Mouse (Mus musculus) lung, embryonic 15.5 days (tissue): Measurements from ENCODE around the gene Asb15. TPM values are rescaled to one million over a fixed set of nuclear protein-coding genes. Genes with fewer than 3 reads are reported as not detected.

Experiments used
- ATAC-seq: fragments of 200-750 bp; cut with Nextera tagmentation; 2 replicates; pipeline ENCODE4 v1.8.0; 2017; ENCODE audit warnings: moderate number of reproducible peaks, borderline replicate concordance; ENCODE audit not compliant: low FRiP score, low TSS enrichment; ENCODE audit errors: extremely low read depth
- H3K27ac ChIP-seq: fragments of 300-500 bp; sonication (generic); 2 replicates; pipeline ENCODE4 v1.5.1; 2015; ENCODE audit warnings: moderate library complexity, mild to moderate bottlenecking, inconsistent platforms
- H3K27me3 ChIP-seq: fragments of 300-500 bp; sonication (generic); 2 replicates; pipeline ENCODE4 v1.6.1; 2015; ENCODE audit warnings: inconsistent platforms
- H3K36me3 ChIP-seq: fragments of 300-500 bp; sonication (generic); 2 replicates; pipeline ENCODE4 v1.6.1; 2015; ENCODE audit warnings: inconsistent platforms
- H3K4me1 ChIP-seq: fragments of 300-500 bp; sonication (generic); 2 replicates; pipeline ENCODE4 v1.6.1; 2015; ENCODE audit warnings: inconsistent platforms
- H3K4me2 ChIP-seq: fragments of 300-500 bp; sonication (generic); 2 replicates; pipeline ENCODE4 v1.6.1; 2015; ENCODE audit warnings: inconsistent platforms, mild to moderate bottlenecking, moderate library complexity
- H3K4me3 ChIP-seq: fragments of 300-500 bp; sonication (generic); 2 replicates; pipeline ENCODE4 v1.5.1; 2015; ENCODE audit warnings: mild to moderate bottlenecking, inconsistent platforms
- H3K9ac ChIP-seq: fragments of 300-500 bp; sonication (generic); 2 replicates; pipeline ENCODE4 v1.6.1; 2015; ENCODE audit warnings: inconsistent platforms
- H3K9me3 ChIP-seq: fragments of 300-500 bp; sonication (generic); 2 replicates; pipeline ENCODE4 v1.6.1; 2016; ENCODE audit warnings: inconsistent platforms
- WGBS: fragments of 180-500 bp; shearing (Covaris S2); methylation state at CpG from one replicate; pipeline ENCODE4 v1.1.7; 2015; 5-methylcytosine and 5-hydroxymethylcytosine counted together
- polyA plus RNA-seq: library from polyadenylated mRNA; unstranded; fragments of >200 nt; fragmentation: Nextera tagmentation; extraction: Ambion mirVana; gene quantifications from 2 replicates; pipeline ENCODE4 v1.2.1, GENCODE M21; 2015

Gene Asb15
- polyA plus RNA-seq, 1 experiment from 2014 or later: not detected

DNA sequence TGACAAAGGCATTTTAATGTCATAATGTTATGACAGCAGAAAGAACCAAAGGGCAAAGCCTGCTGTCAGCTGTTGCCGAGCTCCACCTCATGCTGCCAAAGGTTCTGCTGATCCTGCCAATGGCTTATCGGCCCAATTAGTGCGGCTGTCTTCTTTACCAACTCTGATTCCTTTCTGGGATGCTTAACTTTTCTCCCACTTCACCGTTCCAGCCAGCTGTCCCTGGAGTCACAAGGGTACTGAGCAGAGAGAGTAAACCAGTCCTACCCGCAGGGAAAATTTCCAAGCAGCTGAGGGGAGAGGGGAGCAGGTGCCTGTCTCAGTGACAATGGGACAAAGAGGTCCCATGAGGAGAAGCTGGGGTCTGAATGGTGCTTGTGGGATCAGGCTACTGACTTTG is 71.7 kb downstream of the Asb15 start:
- H3K9me3 ChIP-seq: no peaks in the 10 kb centered on the region
- ATAC-seq: no peak
- H3K4me2 ChIP-seq: no peak overlapping the region
- no peaks in the 10 kb centered on the region for H3K27me3 ChIP-seq
- no peak overlapping the region for H3K9ac ChIP-seq
- no peaks in the 10 kb centered on the region for H3K36me3 ChIP-seq
- H3K4me1 ChIP-seq: peaks cover 8% of the 10 kb centered on the region
- H3K4me3 ChIP-seq: no peak overlapping the region
- WGBS: 84% methylated on average over 5 of the region's 5 CpGs
- no peak overlapping the region for H3K27ac ChIP-seq

DNA sequence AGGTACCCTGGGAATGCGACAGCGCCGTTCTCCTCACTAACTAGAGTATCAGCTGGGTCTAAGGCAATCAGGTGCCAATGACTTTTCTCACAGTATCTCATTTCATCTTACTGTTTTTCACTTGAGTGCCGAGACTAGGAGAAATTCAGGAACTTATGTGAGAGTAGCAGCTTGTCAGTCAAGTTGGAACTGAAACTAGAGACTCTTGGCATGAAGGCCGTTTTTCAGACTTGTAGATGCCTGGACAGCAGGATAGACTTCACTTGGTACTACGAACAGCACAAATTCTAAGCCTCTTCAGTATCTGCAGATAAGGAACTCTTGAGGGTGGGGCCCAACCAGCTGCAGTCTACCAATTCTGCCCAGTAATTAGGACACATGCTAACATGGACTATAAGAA is 72.2 kb downstream of the Asb15 start:
- H3K4me1 ChIP-seq: peaks cover 8% of the 10 kb centered on the region
- no peak overlapping the region for H3K4me2 ChIP-seq
- H3K27me3 ChIP-seq: no peaks in the 10 kb centered on the region
- no peak for ATAC-seq
- no peak overlapping the region for H3K27ac ChIP-seq
- H3K9me3 ChIP-seq: no peaks in the 10 kb centered on the region
- no peak overlapping the region for H3K4me3 ChIP-seq
- no peak overlapping the region for H3K9ac ChIP-seq
- 68% methylated on average over 6 of the region's 6 CpGs for WGBS
- H3K36me3 ChIP-seq: no peaks in the 10 kb centered on the region

DNA sequence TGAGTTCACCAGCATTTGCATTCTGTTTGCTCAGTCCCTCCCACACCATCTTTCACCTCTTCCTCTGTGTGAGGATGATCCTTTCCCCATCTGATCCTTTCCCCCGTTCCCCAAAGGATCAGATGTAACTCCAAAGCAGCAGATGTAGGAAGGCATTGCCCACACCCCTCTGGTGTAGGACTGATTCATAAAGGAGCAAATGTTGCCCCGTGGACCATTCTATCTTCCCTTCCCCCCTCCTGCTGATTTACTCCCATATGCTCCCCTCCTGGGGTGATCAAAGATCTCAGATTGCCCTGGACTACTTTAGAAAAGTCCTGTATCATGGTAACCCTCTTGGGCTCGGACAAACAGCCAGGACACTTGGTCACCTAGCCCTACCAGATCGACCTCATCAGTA is 72.8 kb downstream of the Asb15 start:
- Histone ChIP-seq H3K4me1 (peaks cover 8% of the 10 kb centered on the region), H3K4me3 (no peak overlapping the region), H3K27ac (no peak overlapping the region), H3K27me3 (no peaks in the 10 kb centered on the region), H3K36me3 (no peaks in the 10 kb centered on the region), H3K4me2 (no peak overlapping the region), H3K9ac (no peak overlapping the region), H3K9me3 (no peaks in the 10 kb centered on the region)
- no peak for ATAC-seq
- 69% methylated on average over 4 of the region's 4 CpGs for WGBS

DNA sequence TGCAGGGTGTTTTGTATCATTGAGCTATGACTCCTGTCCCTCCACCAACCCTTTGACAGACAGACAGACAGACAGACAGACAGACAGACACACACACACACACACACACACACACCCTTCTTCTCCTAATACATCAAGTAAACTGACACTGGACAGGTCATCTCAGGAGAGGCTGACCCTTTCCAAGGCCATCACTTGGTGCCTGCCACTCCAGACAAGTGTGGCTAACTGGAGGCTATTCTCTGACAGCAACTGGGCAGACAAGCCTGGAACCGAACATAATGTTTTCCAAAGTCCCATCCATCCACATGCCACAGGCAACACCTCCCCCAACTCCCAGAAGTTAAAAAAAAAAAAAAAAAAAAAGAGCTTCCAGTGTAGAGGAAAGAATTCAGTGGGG is 73.7 kb downstream of the Asb15 start:
- no peak overlapping the region for H3K4me3 ChIP-seq
- H3K27me3 ChIP-seq: no peaks in the 10 kb centered on the region
- H3K27ac ChIP-seq: no peak overlapping the region
- no peaks in the 10 kb centered on the region for H3K9me3 ChIP-seq
- no peak overlapping the region for H3K9ac ChIP-seq
- ATAC-seq: no peak
- 11% methylated on average over 1 of the region's 1 CpGs for WGBS
- no peaks in the 10 kb centered on the region for H3K36me3 ChIP-seq
- H3K4me1 ChIP-seq: peaks cover 8% of the 10 kb centered on the region
- H3K4me2 ChIP-seq: no peak overlapping the region

DNA sequence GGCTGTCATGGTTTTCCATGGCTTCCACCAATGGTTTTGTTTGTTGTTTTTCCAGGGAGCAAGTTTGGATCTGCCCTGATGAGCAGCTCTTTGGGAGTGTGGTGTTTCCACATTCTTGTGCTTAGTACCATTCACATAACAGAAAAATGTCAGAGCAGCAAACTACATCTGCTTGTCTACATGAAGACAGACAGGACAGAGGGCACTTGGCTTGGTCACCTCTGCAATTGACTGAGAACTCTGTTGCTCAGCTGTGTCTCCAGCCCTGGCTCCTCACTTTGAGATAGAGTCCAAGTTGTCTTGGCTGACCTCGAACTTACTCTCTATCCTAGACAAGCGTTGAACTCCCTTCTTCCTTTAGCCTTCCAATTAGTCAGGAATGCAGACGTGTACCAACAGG is 74.4 kb downstream of the Asb15 start:
- no peak overlapping the region for H3K27ac ChIP-seq
- H3K4me3 ChIP-seq: no peak overlapping the region
- H3K4me1 ChIP-seq: peaks cover 11% of the 10 kb centered on the region
- no peaks in the 10 kb centered on the region for H3K27me3 ChIP-seq
- no peak for ATAC-seq
- no peaks in the 10 kb centered on the region for H3K36me3 ChIP-seq
- H3K9ac ChIP-seq: no peak overlapping the region
- no peaks in the 10 kb centered on the region for H3K9me3 ChIP-seq
- 55% methylated on average over 3 of the region's 3 CpGs for WGBS
- no peak overlapping the region for H3K4me2 ChIP-seq

DNA sequence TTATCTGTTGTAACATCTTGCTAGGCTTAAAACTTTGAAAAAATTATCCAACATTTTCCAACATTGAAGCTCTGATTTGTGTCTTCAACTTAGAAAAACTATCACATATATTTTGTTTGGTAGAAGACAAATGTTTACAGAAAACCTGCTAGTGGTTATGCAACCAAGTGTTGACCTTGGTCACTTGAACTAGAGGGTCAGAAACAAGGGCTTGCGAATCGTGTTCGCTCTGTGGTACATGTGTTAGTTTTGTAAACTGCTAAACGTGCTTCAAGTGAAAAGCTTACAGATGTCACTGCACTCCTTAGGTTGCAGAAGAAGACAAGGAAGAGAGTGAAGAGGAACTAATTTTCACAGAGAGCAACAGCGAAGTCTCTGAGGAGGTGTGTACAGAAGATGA is 75.0 kb downstream of the Asb15 start:
- Histone ChIP-seq H3K4me2 (no peak overlapping the region), H3K27ac (no peak overlapping the region), H3K36me3 (no peaks in the 10 kb centered on the region), H3K9ac (no peak overlapping the region), H3K4me3 (no peak overlapping the region), H3K27me3 (no peaks in the 10 kb centered on the region), H3K4me1 (peaks cover 11% of the 10 kb centered on the region), H3K9me3 (no peaks in the 10 kb centered on the region)
- WGBS: 68% methylated on average over 5 of the region's 5 CpGs
- no peak for ATAC-seq

DNA sequence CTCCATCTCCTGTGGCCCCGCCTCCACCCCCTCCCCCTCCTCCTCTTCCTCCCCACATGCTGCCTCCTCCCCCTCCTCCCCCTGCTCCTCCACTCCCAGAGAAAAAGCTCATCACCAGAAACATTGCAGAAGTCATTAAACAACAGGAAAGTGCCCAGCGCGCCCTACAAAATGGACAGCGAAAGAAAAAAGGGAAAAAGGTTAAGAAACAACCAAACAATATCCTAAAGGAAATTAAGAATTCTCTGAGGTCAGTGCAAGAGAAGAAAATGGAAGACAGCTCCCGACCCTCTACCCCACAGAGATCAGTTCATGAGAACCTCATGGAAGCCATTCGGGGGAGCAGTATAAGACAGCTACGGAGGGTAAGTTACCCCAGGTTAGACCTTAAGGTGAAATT is 76.3 kb downstream of the Asb15 start:
- no peak overlapping the region for H3K4me2 ChIP-seq
- H3K27ac ChIP-seq: no peak overlapping the region
- peaks cover 11% of the 10 kb centered on the region for H3K4me1 ChIP-seq
- H3K9me3 ChIP-seq: no peaks in the 10 kb centered on the region
- no peak overlapping the region for H3K4me3 ChIP-seq
- no peaks in the 10 kb centered on the region for H3K36me3 ChIP-seq
- 93% methylated on average over 7 of the region's 7 CpGs for WGBS
- ATAC-seq: no peak
- no peaks in the 10 kb centered on the region for H3K27me3 ChIP-seq
- H3K9ac ChIP-seq: no peak overlapping the region

DNA sequence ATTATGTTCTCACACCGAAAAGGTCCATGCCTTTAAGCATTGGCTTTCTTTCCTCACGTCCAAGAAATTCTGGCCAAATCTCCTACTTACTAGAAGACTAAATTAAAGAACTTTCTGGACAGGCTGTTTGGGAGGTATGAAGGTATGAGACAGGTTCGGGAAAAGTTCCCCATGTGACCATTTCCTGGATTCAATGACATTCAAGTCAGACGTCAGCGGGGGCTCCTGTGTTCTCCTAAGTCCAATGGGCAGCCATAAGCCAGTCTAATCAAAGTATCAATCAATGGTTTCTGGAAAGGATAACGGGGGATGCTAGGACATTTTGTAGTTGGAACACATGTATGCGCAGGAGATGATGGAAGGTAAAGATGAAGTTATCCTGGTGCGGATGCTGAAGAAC is 77.7 kb downstream of the Asb15 start:
- H3K36me3 ChIP-seq: no peaks in the 10 kb centered on the region
- no peaks in the 10 kb centered on the region for H3K9me3 ChIP-seq
- H3K4me3 ChIP-seq: no peak overlapping the region
- H3K27me3 ChIP-seq: no peaks in the 10 kb centered on the region
- no peak overlapping the region for H3K27ac ChIP-seq
- H3K4me1 ChIP-seq: peaks cover 11% of the 10 kb centered on the region
- no peak for ATAC-seq
- WGBS: 92% methylated on average over 8 of the region's 8 CpGs
- H3K9ac ChIP-seq: no peak overlapping the region
- H3K4me2 ChIP-seq: no peak overlapping the region

DNA sequence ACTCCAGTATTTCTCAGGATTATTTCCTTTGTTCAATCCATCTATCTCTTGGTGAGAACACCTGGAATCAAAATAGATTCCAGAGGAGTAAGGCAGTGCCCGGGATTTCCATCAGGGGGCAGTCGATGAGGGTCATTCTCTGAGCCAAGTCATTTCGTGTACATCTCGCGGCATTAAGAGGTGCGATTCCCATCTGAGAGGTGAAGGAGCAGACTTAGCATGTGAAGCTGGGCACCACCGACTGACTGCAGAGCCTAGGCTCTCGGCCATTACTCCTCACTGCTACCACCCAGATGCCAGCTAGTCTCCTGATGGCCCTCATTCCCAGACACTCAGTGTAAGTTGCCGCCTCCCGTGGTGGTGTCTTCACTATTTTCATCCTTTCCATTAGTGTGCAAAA is 78.6 kb downstream of the Asb15 start:
- Histone ChIP-seq H3K9me3 (no peaks in the 10 kb centered on the region), H3K9ac (no peak overlapping the region), H3K27ac (no peak overlapping the region), H3K4me2 (no peak overlapping the region), H3K36me3 (no peaks in the 10 kb centered on the region), H3K27me3 (no peaks in the 10 kb centered on the region), H3K4me1 (peaks cover 6% of the 10 kb centered on the region; the same call in 1 of the 2 replicates), H3K4me3 (no peak overlapping the region)
- ATAC-seq: no peak
- 61% methylated on average over 10 of the region's 10 CpGs for WGBS

DNA sequence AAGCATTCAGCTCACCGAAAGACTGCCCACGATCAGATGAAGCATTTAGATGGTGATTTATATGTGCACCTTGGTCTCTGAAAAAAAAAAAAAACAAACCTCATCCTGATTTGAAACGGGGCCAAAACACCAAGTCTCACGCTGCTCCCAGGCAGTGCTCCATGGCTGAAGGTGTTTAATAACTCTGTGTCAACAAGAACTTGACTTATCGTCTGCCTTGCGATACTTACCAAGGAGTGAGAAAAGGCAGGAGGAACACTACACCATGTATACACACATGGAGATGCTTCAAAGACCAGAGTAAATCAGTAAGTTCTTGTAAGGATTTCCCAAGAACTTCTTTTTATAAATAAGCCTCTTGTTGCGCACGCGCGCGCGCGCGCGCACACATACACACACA is 79.6 kb downstream of the Asb15 start:
- H3K9ac ChIP-seq: no peak overlapping the region
- H3K4me1 ChIP-seq: 0 out of 2 replicates have a peak, but pooled peaks cover 3% of the 10 kb centered on the region
- no peak overlapping the region for H3K4me2 ChIP-seq
- WGBS: 67% methylated on average over 15 of the region's 15 CpGs
- H3K27me3 ChIP-seq: no peaks in the 10 kb centered on the region
- no peaks in the 10 kb centered on the region for H3K9me3 ChIP-seq
- H3K4me3 ChIP-seq: no peak overlapping the region
- H3K36me3 ChIP-seq: no peaks in the 10 kb centered on the region
- H3K27ac ChIP-seq: no peak overlapping the region
- ATAC-seq: no peak

DNA sequence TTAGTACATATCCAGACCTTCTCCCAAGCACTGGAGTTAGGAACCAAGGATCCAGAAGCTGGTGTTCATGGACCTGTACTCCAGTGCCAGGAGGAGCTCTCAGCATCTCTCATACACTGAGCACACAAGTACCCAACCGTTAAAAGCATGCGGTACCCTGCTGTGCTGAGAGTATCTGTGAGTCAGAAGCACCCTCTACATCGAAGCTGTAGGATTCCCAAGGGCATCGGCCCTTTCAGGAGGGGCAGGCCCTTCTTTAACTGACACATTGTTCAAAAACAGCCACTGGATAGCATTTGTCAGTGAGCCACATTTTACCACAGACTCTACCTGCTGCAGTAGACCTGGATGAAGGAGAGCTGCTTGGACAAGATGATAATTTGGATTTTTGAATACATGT is 80.2 kb downstream of the Asb15 start:
- Histone ChIP-seq H3K27me3 (no peaks in the 10 kb centered on the region), H3K9me3 (no peaks in the 10 kb centered on the region), H3K9ac (no peak overlapping the region), H3K27ac (no peak overlapping the region), H3K36me3 (0 out of 2 replicates have a peak, but pooled peaks cover under 1% of the 10 kb centered on the region), H3K4me1 (0 out of 2 replicates have a peak, but pooled peaks cover 3% of the 10 kb centered on the region), H3K4me3 (no peak overlapping the region), H3K4me2 (no peak overlapping the region)
- no peak for ATAC-seq
- 63% methylated on average over 4 of the region's 4 CpGs for WGBS

DNA sequence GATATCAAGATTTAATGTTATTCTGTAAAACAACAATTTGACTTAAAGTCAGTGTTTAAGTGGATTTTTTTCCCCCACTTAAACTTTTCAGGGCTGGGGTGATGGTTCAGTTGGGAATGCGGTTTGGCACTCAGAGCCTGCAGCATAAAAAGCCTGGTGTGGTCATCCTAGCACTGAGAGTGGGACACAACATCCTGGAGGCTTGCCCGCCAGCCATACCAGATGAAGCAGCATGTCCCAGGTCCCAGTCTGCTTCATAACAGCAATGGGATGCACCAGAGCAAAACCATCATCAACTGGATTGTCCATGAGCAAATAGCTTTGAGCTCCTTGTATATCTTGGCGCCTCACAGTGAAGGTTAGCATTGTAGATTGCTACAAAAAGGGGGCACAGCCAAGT is 80.7 kb downstream of the Asb15 start:
- H3K9ac ChIP-seq: no peak overlapping the region
- WGBS: 86% methylated on average over 3 of the region's 3 CpGs
- H3K27me3 ChIP-seq: no peaks in the 10 kb centered on the region
- no peaks in the 10 kb centered on the region for H3K9me3 ChIP-seq
- H3K36me3 ChIP-seq: 0 out of 2 replicates have a peak, but pooled peaks cover 5% of the 10 kb centered on the region
- H3K4me3 ChIP-seq: no peak overlapping the region
- H3K4me1 ChIP-seq: 0 out of 2 replicates have a peak, but pooled peaks cover 3% of the 10 kb centered on the region
- no peak for ATAC-seq
- no peak overlapping the region for H3K27ac ChIP-seq
- H3K4me2 ChIP-seq: no peak overlapping the region

DNA sequence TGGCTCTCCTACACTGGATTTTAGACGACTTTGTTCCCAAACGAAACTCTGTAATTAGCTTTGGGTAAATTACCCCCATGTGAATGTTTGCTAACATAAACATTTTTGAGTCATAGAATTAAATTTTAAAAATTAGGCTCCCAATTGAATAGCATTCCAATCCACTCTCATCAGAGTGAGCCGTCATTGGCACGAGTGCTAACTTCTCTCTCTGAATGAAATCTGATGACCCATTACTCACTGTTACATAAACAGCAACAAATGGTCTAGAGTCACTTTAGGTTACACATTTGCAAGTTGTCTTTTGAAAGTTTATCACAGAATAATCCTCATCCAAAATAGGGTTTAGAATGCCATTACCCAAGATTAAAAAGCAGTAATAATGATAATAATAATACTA is 81.6 kb downstream of the Asb15 start:
- Histone ChIP-seq H3K36me3 (peaks cover 10% of the 10 kb centered on the region), H3K4me3 (no peak overlapping the region), H3K27me3 (no peaks in the 10 kb centered on the region), H3K9me3 (no peaks in the 10 kb centered on the region), H3K9ac (no peak overlapping the region), H3K4me1 (0 out of 2 replicates have a peak, but pooled peaks cover 3% of the 10 kb centered on the region), H3K4me2 (no peak overlapping the region), H3K27ac (no peak overlapping the region)
- 46% methylated on average over 4 of the region's 4 CpGs for WGBS
- no peak for ATAC-seq
